Mouse (Mus musculus) embryo, embryonic 9.5 days (tissue): ENCODE results near the gene Ccer1.
A peak's percentile ranks its signal among the peaks of the same experiment; 100 is the strongest.
"Not testable (repeated sequence)": the region's sequence is repeated elsewhere in the genome, so short reads cannot be mapped to it uniquely, and the experiment has no call there.

Source experiments
- DNase-seq: peaks from one replicate; pipeline ENCODE4 v3.0.0-alpha.2; 2017; ENCODE audit errors: extremely low spot score

Ccer1 gene

GRCm38 (mm10) chr10:97692913-97693312 lies at the start of gene Ccer1:
TSS of gene Ccer1 (plus strand) at chr10:97693059.
- no peak for DNase-seq

- no peak for DNase-seq
Measured at GRCm38 (mm10) chr10:97643768-97644167, 49.1 kb upstream of the Ccer1 start, which contains the start of gene Epyc. TSS of gene Epyc (plus strand) at chr10:97644068.

- no peak for DNase-seq
Measured at GRCm38 (mm10) chr10:97650334-97650733, 42.5 kb upstream of the Ccer1 start.

GRCm38 (mm10) chr10:97659489-97659888 lies 33.4 kb upstream of the Ccer1 start:
- no peak for DNase-seq

DNA sequence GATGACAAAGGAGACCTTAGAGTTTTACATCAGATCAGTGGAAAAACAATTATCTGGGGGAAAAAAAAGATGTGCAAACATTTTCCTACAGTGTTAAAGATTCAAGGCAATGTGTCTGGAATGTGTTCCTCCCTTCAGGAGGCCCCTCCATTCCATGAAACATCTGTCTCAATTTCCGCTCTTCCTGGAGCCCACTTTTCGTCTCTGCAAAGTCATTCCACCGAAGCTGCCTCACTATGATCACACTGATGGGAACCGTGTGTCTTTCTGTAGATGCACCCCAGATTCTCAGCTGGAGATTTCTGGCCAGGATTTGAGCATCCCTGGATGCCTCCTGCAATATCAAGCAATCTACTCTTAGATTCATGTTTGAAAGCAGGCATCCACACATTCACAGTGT lies 24.2 kb upstream of the Ccer1 start:
- no peak for DNase-seq

GRCm38 (mm10) chr10:97670202-97670601 lies 22.7 kb upstream of the Ccer1 start:
- DNase-seq: no peak

DNA sequence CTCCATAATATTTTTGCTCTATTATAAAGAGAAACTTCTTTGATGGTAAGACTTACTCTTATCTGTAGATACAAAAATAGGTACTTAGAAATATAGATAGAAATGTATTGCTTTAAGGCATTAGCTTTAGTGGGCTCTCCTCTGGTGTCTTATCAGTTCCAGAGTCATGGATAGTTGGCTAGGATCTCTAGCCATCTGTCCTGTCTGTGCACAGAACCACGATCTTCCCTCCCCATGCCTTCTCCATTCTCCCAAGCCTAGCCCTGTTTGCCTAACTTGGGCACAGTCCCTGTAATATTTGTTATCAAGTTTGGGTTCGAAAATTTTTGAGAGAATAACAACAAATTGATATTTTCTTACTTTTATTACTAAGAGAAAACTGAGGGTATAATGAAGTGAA lies 19.6 kb upstream of the Ccer1 start:
- no peak for DNase-seq

DNA sequence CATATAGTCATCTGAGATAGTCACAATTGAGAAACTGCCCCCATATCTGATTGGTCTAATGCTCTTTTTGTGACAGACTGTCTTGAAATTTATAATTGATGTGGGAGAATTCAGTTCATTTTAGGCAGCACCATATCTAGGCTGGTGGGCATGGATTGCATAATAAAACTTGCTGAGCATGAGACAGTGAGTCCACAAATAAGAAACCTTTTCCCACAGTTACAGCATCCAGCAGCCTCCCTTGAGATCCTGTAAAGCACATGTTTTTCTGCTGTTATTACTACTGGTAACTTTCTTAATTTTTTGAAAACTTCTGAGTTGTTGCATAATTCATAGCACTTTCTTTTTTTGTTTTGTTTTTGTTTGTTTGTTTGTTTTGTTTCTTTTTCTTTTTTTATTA lies 9.9 kb upstream of the Ccer1 start:
- DNase-seq: no peak

DNA sequence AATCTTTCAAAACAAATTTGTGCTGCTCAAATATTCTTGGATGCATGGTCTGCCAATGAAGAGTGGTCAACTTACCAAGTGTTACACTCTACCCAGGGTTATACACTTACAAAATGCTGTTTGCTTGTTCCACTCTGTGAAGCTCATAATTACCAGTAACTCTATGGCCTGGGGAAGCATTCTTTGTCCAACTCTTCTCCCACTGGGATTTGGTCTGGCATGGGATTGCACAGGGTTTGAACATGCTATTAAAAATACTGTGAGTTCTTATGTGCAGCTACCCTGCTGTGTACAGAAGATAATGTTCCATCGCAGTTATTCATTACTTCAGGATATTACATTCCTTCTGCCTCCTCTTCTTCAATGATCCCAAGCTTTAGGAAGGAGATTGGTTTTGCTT lies 5.7 kb upstream of the Ccer1 start:
- DNase-seq: no peak

DNA sequence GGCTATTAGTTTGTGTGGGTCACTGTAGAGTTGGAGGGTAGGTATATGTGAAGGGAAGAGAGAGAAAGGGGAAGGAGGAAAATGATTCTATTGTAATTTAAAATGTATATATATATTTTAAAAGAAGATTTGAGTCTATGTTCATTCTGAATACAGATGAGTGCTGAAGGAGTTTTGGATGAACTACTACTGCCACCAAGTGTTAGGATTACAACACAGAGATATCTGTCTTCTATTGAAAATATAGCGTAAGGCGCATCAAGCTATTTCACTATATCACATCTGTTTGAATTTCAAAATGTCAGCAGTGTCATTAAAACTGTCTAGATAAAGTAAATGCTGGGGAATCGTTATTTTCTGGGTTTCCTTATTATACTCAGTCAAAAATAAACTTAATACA lies 3.4 kb upstream of the Ccer1 start:
- no peak for DNase-seq

DNA sequence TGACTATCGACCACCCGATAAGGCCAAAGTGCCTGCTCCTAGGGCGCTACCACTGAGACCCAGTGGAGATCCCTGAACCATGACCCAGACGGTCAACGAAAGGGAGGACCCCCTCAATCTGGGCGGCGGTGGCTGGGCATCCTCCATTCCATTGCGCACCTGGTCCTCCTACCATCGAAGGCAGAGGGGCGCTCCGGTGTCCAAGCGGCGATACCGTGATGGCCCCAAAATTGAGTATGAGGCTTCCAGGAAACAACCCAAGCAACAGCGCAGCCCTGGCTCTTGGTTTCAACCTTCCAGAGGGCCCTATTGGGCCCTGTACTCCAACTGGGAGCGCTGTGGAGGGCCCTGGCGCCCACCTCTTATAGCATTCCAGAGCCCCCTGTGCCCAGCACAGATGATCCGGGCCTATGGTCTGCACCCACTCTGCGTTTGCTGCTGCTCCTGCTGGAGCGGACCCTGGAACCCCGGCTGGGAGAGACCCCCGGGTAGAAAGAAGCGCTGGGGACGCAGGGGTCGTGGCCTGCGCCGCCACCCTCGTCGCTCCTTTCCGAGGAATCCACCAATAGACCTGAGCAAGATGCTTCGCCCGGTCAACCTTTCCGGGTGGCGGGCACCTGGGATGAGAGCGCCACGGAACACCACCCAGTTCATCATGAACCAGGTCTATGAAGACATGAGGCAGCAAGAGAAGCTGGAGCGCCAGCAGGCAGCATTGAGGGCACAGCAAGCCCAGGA lies 708 bp downstream of the Ccer1 start:
- DNase-seq: no peak

DNA sequence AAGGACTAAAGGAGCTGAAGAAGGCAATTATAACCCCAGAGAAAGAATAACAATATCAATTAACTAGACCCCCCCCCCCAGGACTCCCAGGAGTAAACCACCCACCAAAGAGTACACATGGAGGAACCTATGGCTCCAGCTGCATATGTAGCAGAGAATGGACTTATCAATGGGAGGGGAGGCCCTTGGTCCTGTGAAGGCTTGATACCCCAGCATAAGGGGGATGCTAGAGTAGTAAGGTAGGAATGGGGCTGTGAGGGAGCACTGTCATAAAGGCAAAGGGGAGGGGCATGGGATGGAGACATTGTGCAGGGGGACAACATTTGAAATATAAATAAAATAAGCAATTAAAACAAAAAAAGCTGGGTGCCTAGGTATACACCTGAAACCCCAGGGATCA lies 9.5 kb downstream of the Ccer1 start:
- DNase-seq: no peak

DNA sequence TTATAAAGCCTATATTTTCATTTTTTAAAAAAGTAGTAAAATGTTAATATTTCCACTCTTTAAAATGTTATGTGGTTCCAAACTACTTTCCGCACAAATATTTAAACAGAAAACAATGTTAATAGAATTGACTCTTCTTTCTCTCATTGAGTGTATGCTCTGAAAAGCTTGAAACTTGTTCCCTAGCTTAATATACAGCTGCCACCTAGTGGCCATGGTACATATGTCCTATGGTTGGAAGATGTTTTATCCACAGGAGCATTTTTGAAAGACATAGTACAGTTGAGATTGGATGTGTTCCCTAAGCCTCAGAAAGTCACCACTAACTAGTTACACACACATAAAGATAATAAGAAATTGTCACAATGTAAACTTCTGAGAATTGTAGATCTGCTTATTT lies 11.7 kb downstream of the Ccer1 start:
- DNase-seq: peak; percentile 34

- peak; percentile 41 for DNase-seq
Measured at GRCm38 (mm10) chr10:97712687-97713086, 19.8 kb downstream of the Ccer1 start.

DNA sequence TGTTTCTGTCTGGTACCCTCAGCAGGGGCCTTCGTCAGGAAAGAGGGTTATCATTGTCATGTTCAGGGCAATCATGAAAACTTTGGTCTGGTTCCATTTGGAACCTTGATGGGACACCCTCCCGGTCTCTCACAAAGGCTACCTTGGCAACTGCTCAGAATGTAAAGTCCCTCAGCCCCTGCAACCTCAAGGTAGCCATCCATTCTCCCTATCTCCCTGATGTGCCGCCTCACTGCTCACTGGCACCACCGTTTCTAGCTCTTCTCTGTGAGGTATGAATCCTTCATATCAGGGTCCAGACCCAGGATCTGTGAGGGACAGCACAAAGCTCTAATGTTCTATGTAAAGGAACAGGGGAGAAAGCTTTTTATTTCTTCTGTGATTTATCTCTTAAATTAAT lies 21.7 kb downstream of the Ccer1 start:
- DNase-seq: no peak

- DNase-seq: no peak
Measured at GRCm38 (mm10) chr10:97715289-97715906, 22.5 kb downstream of the Ccer1 start.

DNA sequence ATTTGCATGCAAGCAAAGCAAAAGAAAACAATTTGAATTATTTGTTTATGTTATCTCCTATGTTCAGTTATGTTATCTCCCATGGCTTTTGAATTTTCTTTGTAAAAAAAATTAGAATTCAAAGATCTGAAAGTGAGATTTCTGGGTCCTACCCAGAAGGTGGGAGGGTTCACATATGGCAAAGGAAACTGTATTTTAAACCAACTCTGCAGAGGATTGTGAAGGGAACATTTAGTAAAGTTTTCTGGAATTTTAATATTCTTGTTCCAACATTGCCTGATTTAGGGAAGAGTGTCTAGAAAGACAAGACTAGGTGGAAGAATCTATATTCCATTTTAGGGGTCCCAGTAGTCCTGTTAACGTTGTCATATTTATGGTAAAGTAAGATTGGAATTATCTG lies 24.4 kb downstream of the Ccer1 start:
- DNase-seq: no peak

DNA sequence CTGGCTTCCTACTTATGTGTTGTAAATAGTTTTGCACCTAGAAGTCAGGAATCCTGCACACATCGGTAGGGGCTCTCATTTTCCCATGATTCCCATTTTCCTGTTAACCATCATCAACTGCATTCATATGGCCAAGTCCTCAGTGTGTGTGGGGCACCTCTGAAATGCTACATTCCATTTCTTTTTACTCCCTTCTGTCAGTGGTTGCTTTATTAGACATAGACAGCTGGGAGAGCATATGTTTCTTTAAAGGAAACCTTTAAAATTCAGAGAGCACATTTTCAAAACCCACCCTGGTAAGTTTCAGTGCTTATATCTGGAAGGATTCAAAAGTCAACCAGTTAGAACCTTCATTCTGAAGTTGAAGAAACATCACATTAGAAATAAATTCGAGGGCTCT lies 25.2 kb downstream of the Ccer1 start:
- DNase-seq: no peak

GRCm38 (mm10) chr10:97720625-97721024 lies 27.8 kb downstream of the Ccer1 start:
- no peak for DNase-seq

- DNase-seq: no peak
Measured at GRCm38 (mm10) chr10:97722709-97723108, 29.9 kb downstream of the Ccer1 start.

DNA sequence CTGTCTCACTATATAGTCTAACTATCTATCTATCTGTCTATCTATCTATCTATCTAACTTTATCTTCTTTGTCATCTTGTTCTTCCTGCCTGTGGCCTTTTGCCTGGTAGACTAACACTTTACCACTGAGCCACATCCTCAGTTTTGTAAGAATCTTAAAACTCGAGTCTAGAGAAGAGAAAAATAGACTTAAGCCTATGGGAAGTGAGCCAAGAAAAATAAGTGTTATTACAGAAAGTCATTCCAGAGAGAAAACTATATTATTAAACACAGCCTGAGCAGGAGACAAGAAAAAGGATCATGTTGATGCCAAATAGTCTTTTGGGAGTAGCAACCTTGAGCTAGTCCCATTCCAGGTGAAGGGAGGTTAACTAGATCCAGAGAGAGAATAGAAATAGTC lies 33.1 kb downstream of the Ccer1 start:
- no peak for DNase-seq

DNA sequence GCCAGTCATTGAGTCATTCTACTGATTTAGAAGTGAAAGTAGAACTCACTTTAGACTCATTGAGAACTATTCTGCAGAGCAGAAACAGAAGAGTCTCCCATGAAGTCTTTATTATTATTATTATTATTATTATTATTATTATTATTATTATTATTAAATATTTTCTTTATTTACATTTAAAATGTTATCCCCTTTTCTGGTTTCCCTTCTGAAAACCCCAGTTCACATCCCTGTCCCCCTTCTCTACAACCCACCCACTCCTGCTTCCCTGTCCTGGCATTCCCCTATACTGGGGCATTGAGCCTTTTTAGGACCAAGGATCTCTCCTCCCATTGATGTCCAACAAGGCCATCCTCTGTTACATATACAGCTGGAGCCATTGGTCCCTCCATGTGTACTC lies 33.8 kb downstream of the Ccer1 start, which contains the start of gene C030005K15Rik:
Gene C030005K15Rik (minus strand): TSS at position 101 of the 400 bp plus-strand sequence.
- DNase-seq: not testable (repeated sequence)
